Mouse (Mus musculus) left cerebral cortex, adult 9 months (tissue): ENCODE data around the gene Frs2.
"Not testable (repeated sequence)": the region's sequence is repeated elsewhere in the genome, so short reads cannot be mapped to it uniquely, and the experiment has no call there.

Source experiments
- DNase-seq, 2 experiments: peaks; one replicate each; pipeline ENCODE4 v3.0.0; 2022; ENCODE audit warnings: low spot score in 2 of 2

Frs2 gene

GRCm38 (mm10) chr10:117146421-117146820 lies 1.9 kb downstream of the Frs2 start:
- DNase-seq: no peak

- no peak for DNase-seq
These were observed 2.6 kb downstream of the Frs2 start for GRCm38 (mm10) chr10:117145546-117146265.

GRCm38 (mm10) chr10:117144628-117145027 lies 3.7 kb downstream of the Frs2 start:
- no peak for DNase-seq

GRCm38 (mm10) chr10:117144071-117144470 lies 4.3 kb downstream of the Frs2 start:
- no peak for DNase-seq

- no peak for DNase-seq
These were observed 5.0 kb downstream of the Frs2 start for GRCm38 (mm10) chr10:117143311-117143710.

GRCm38 (mm10) chr10:117141939-117142552 lies 6.3 kb downstream of the Frs2 start:
- no peak for DNase-seq

GRCm38 (mm10) chr10:117131506-117131905 lies 16.8 kb downstream of the Frs2 start:
- not testable (repeated sequence) for DNase-seq

GRCm38 (mm10) chr10:117130037-117130436 lies 18.3 kb downstream of the Frs2 start:
- DNase-seq: no peak

- DNase-seq: no peak
These were observed 19.6 kb downstream of the Frs2 start for GRCm38 (mm10) chr10:117128693-117129092.

- DNase-seq: no peak
These were observed 20.9 kb downstream of the Frs2 start for GRCm38 (mm10) chr10:117127480-117127879.

GRCm38 (mm10) chr10:117126719-117127118 lies 21.6 kb downstream of the Frs2 start:
- no peak for DNase-seq

GRCm38 (mm10) chr10:117126233-117126632 lies 22.1 kb downstream of the Frs2 start:
- no peak for DNase-seq

GRCm38 (mm10) chr10:117121448-117121847 lies 26.9 kb downstream of the Frs2 start:
- DNase-seq: no peak

- no peak for DNase-seq
These were observed 28.2 kb downstream of the Frs2 start for GRCm38 (mm10) chr10:117120051-117120666.

GRCm38 (mm10) chr10:117119531-117119930 lies 28.8 kb downstream of the Frs2 start:
- peak in 1 of 2 experiments; percentile 31 for DNase-seq

- DNase-seq: no peak
These were observed 29.9 kb downstream of the Frs2 start for GRCm38 (mm10) chr10:117118421-117118831.

- DNase-seq: no peak
These were observed 32.7 kb downstream of the Frs2 start for GRCm38 (mm10) chr10:117115652-117116051.

GRCm38 (mm10) chr10:117112545-117112944 lies 35.8 kb downstream of the Frs2 start:
- no peak for DNase-seq

GRCm38 (mm10) chr10:117111455-117111854 lies 36.9 kb downstream of the Frs2 start:
- no peak for DNase-seq

- DNase-seq: no peak
These were observed 38.1 kb downstream of the Frs2 start for GRCm38 (mm10) chr10:117110271-117110670.

GRCm38 (mm10) chr10:117106686-117107085 lies 41.6 kb downstream of the Frs2 start:
- DNase-seq: no peak

GRCm38 (mm10) chr10:117106244-117106643 lies 42.1 kb downstream of the Frs2 start:
- DNase-seq: no peak

- no peak for DNase-seq
These were observed 43.3 kb downstream of the Frs2 start for GRCm38 (mm10) chr10:117105015-117105414.
